Mouse (Mus musculus) kidney, postnatal 0 days (tissue): ENCODE measurements at regions not wholly inside any gene's neighbourhood (a gene's known extent, or its start where the extent isn't known, plus 50 kb on each side); places are given as distances from the start of the nearest gene placed in this dataset.

Experiments
- ATAC-seq: fragments of 200-750 bp; cut with Nextera tagmentation; replicated peaks from 2 replicates; pipeline ENCODE4 v1.8.0; 2017; ENCODE audit warnings: low read depth, moderate number of reproducible peaks, moderate TSS enrichment, moderate library complexity; ENCODE audit not compliant: low FRiP score
- DNase-seq: peaks from one replicate; pipeline ENCODE4 v3.0.0-alpha.2; 2016; ENCODE audit warnings: low spot score
- H3K27ac ChIP-seq: fragments of 300-500 bp; sonication (generic); 2 replicates; pipeline ENCODE4 v1.5.1; 2014; ENCODE audit warnings: mild to moderate bottlenecking
- H3K27me3 ChIP-seq: fragments of 300-500 bp; sonication (generic); 2 replicates; pipeline ENCODE4 v1.6.1; 2014; ENCODE audit warnings: low read length, mixed read lengths; ENCODE audit not compliant: insufficient read depth
- H3K36me3 ChIP-seq: fragments of 300-500 bp; sonication (generic); 2 replicates; pipeline ENCODE4 v1.6.1; 2014; ENCODE audit warnings: low read length, mixed read lengths; ENCODE audit not compliant: insufficient read depth
- H3K4me1 ChIP-seq: fragments of 300-500 bp; sonication (generic); replicated peaks from 2 replicates; pipeline ENCODE4 v1.6.1; 2014; ENCODE audit warnings: antibody characterized with exemption, low read length, mixed read lengths; ENCODE audit not compliant: insufficient read depth
- H3K4me2 ChIP-seq: fragments of 300-500 bp; sonication (generic); 2 replicates; pipeline ENCODE4 v1.6.1; 2014; ENCODE audit warnings: mild to moderate bottlenecking, low read length, moderate library complexity, mixed read lengths
- H3K4me3 ChIP-seq: fragments of 300-500 bp; sonication (generic); replicated peaks from 2 replicates; pipeline ENCODE4 v1.5.1; 2014; ENCODE audit warnings: low read depth, low read length
- H3K9ac ChIP-seq: fragments of 300-500 bp; sonication (generic); 2 replicates; pipeline ENCODE4 v1.6.1; 2014; ENCODE audit warnings: low read depth, low read length
- H3K9me3 ChIP-seq: fragments of 300-500 bp; sonication (generic); replicated peaks from 2 replicates; pipeline ENCODE4 v1.6.1; 2016; ENCODE audit warnings: low read length, inconsistent platforms, mixed read lengths
- CTCF ChIP-seq: IDR thresholded peaks from 2 replicates; pipeline ENCODE4 v1.5.1; 2016; ENCODE audit warnings: antibody characterized with exemption, low read depth, mild to moderate bottlenecking, moderate library complexity
- WGBS: fragments of 180-500 bp; shearing (Covaris S2); extraction: QIAGEN DNeasy Blood & Tissue Kit; methylation state at CpG from one replicate; pipeline ENCODE4 v1.1.7; 2014; 5-methylcytosine and 5-hydroxymethylcytosine counted together

- Histone ChIP-seq H3K27me3 (no peaks in the 10 kb centered on the region), H3K4me3 (no peak overlapping the region), H3K36me3 (no peaks in the 10 kb centered on the region), H3K27ac (no peak overlapping the region), H3K9me3 (no peaks in the 10 kb centered on the region), H3K4me2 (no peak overlapping the region), H3K4me1 (no peaks in the 10 kb centered on the region), H3K9ac (no peak overlapping the region)
- WGBS, result 45% methylated on average over 3 of the region's 3 CpGs
- no peak for ATAC-seq
- DNase-seq, result no peak
- TF ChIP-seq CTCF, result no peak
These were observed 58.1 kb upstream of the Ankrd55 start for GRCm38 (mm10) chr13:112230176-112230575.

DNA sequence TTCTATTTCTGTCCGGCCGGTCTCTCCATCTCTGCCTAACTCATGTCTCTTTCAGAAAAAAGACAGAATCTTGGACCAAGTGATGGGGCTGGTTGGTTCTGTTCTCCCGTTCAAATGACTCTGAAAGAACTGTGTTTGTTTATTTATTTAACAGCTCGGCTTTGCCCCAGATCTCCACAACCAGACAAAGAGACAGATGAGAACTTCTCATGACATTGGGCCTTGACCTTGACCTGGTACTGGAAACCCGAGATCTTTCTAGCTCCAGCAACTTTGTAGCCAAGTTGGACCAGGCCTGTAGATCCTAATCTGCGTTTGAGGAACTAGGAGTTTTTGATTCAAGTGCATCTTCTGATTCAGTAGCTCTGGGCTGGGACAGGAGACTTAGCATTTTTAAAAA, 53.6 kb upstream of the Ankrd55 start:
- H3K4me2 ChIP-seq, result no peak overlapping the region
- H3K9ac ChIP-seq, result no peak overlapping the region
- WGBS, result 53% methylated on average over 6 of the region's 6 CpGs
- no peak for TF ChIP-seq CTCF
- H3K9me3 ChIP-seq, result no peaks in the 10 kb centered on the region
- ATAC-seq (no peak), DNase-seq (no peak)
- no peak overlapping the region for H3K4me3 ChIP-seq
- H3K4me1 ChIP-seq, result no peaks in the 10 kb centered on the region
- no peak overlapping the region for H3K27ac ChIP-seq
- no peaks in the 10 kb centered on the region for H3K36me3 ChIP-seq
- H3K27me3 ChIP-seq, result no peaks in the 10 kb centered on the region

GRCm38 (mm10) chr13:112236956-112237355, 51.3 kb upstream of the Ankrd55 start:
- Histone ChIP-seq H3K9me3 (no peaks in the 10 kb centered on the region), H3K27ac (no peak overlapping the region), H3K4me1 (no peaks in the 10 kb centered on the region), H3K9ac (no peak overlapping the region), H3K36me3 (no peaks in the 10 kb centered on the region), H3K4me2 (no peak overlapping the region), H3K27me3 (no peaks in the 10 kb centered on the region), H3K4me3 (no peak overlapping the region)
- 52% methylated on average over 6 of the region's 6 CpGs for WGBS
- TF ChIP-seq CTCF, result no peak
- no peak for DNase-seq
- no peak for ATAC-seq

DNA sequence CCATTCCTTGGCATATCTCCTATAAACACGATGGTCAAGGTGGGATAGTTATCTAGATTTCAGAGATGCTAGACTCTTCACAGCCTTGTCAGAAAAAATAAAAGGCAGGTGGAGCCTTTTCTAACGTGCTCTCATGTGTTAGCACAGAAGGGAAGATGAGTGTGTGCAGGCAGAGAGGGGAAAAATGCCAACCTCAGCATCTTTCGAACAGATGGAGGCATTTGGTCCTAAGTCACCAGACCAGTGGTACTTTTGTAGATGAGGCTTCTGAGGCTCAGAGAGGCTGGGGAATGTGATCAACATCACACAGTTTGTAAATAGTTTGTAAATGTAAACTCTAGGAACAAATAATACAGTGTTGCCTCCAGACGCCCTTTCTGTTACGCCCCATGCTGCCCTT, 50.9 kb upstream of the Ankrd55 start:
- Histone ChIP-seq H3K27me3 (no peaks in the 10 kb centered on the region), H3K36me3 (no peaks in the 10 kb centered on the region), H3K4me1 (no peaks in the 10 kb centered on the region), H3K4me3 (no peak overlapping the region), H3K27ac (no peak overlapping the region), H3K4me2 (no peak overlapping the region), H3K9me3 (no peaks in the 10 kb centered on the region), H3K9ac (no peak overlapping the region)
- DNase-seq, result no peak
- ATAC-seq, result no peak
- TF ChIP-seq CTCF, result no peak
- WGBS, result 69% methylated on average over 5 of the region's 5 CpGs

DNA sequence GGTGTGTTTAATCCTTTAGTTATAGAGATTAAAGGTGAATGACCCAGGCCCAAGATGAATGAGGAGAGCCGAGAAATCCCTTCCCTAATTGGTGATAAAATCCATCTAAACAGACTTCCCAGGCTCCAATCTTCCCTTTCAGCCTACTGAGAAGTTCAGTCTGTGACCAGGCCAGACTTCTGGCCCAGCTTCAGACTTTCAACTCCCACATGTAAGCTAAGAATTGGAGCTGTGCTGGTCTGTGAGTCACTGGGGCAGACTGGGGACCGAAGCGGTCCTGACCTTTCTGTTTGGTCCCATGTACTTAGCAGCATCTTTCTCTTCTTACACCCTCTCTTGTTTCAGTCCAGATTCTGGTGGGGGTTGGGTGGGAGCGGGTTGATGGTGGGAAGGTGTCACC, 50.3 kb upstream of the Ankrd55 start:
- Histone ChIP-seq H3K27ac (no peak overlapping the region), H3K4me3 (no peak overlapping the region), H3K9ac (no peak overlapping the region), H3K9me3 (no peaks in the 10 kb centered on the region), H3K4me1 (no peaks in the 10 kb centered on the region), H3K27me3 (no peaks in the 10 kb centered on the region), H3K36me3 (no peaks in the 10 kb centered on the region), H3K4me2 (no peak overlapping the region)
- WGBS, result 29% methylated on average over 4 of the region's 4 CpGs
- peak; percentile 76 for DNase-seq
- TF ChIP-seq CTCF, result no peak
- no peak; the same call in 1 of the 2 replicates for ATAC-seq
